Mouse (Mus musculus) right cerebral cortex, postnatal 36 days (tissue): Measurements from ENCODE around the gene Ifi211.
"Not testable (repeated sequence)": the region's sequence is repeated elsewhere in the genome, so short reads cannot be mapped to it uniquely, and the experiment has no call there.

Source experiments
- DNase-seq, 2 experiments: peaks; one replicate each; pipeline ENCODE4 v3.0.0; 2022; ENCODE audit warnings: low spot score in 2 of 2, mixed read lengths in 1 of 2

Gene Ifi211

GRCm38 (mm10) chr1:173912548-173913255 lies at the start of gene Ifi211:
TSS of gene Ifi211 (minus strand) at chr1:173913046.
- DNase-seq: not testable (repeated sequence)

GRCm38 (mm10) chr1:173961491-173961890 lies 48.6 kb upstream of the Ifi211 start:
- not testable (repeated sequence) for DNase-seq

- not testable (repeated sequence) for DNase-seq
Measured at GRCm38 (mm10) chr1:173959998-173960397, 47.2 kb upstream of the Ifi211 start.

GRCm38 (mm10) chr1:173955839-173956527 lies 43.1 kb upstream of the Ifi211 start:
- not testable (repeated sequence) for DNase-seq

- no peak for DNase-seq
Measured at GRCm38 (mm10) chr1:173955071-173955796, 42.4 kb upstream of the Ifi211 start.

GRCm38 (mm10) chr1:173953563-173953962 lies 40.7 kb upstream of the Ifi211 start:
- no peak for DNase-seq

GRCm38 (mm10) chr1:173949044-173949443 lies 36.2 kb upstream of the Ifi211 start:
- not testable (repeated sequence) for DNase-seq

- not testable (repeated sequence) for DNase-seq
Measured at GRCm38 (mm10) chr1:173942780-173943066, 29.9 kb upstream of the Ifi211 start.

GRCm38 (mm10) chr1:173941924-173942779 lies 29.3 kb upstream of the Ifi211 start, which contains the start of the genes Mndal and Ifi203:
TSS of gene Mndal (minus strand) at chr1:173942491.
TSS of gene Ifi203 (minus strand) at chr1:173942672.
- DNase-seq: not testable (repeated sequence)

- DNase-seq: not testable (repeated sequence)
Measured at GRCm38 (mm10) chr1:173941522-173941921, 28.7 kb upstream of the Ifi211 start.

- not testable (repeated sequence) for DNase-seq
Measured at GRCm38 (mm10) chr1:173919279-173919678, 6.4 kb upstream of the Ifi211 start.

GRCm38 (mm10) chr1:173914559-173914958 lies 1.7 kb upstream of the Ifi211 start:
- DNase-seq: no peak

GRCm38 (mm10) chr1:173913256-173913791 lies 478 bp upstream of the Ifi211 start:
- DNase-seq: not testable (repeated sequence)

- no peak for DNase-seq
Measured at GRCm38 (mm10) chr1:173911808-173912464, 910 bp downstream of the Ifi211 start.

- not testable (repeated sequence) for DNase-seq
Measured at GRCm38 (mm10) chr1:173908390-173908789, 4.5 kb downstream of the Ifi211 start.

GRCm38 (mm10) chr1:173905885-173906284 lies 7.0 kb downstream of the Ifi211 start:
- not testable (repeated sequence) for DNase-seq

GRCm38 (mm10) chr1:173889741-173890140 lies 23.1 kb downstream of the Ifi211 start:
- not testable (repeated sequence) for DNase-seq

GRCm38 (mm10) chr1:173887026-173887787 lies 25.6 kb downstream of the Ifi211 start:
- DNase-seq: not testable (repeated sequence)

GRCm38 (mm10) chr1:173880004-173880666 lies 32.7 kb downstream of the Ifi211 start:
- not testable (repeated sequence) for DNase-seq
